Mouse (Mus musculus) cerebellum, postnatal 36 days (tissue): Measurements from ENCODE around the gene Flt3l.
"Not testable (repeated sequence)": the region's sequence is repeated elsewhere in the genome, so short reads cannot be mapped to it uniquely, and the experiment has no call there.

ENCODE experiments used
- DNase-seq, 2 experiments: peaks; one replicate each; pipeline ENCODE4 v3.0.0; 2021 to 2022; ENCODE audit warnings: mixed read lengths in 2 of 2

Flt3l gene

GRCm38 (mm10) chr7:45135993-45136567 lies at the start of gene Flt3l, which contains the start of gene Gm45713:
Gene Flt3l (minus strand): TSS chr7:45136432.
Gene Gm45713 (minus strand): TSS chr7:45136231.
- peak; percentile 89 to 93 for DNase-seq

GRCm38 (mm10) chr7:45185921-45186320 lies 49.7 kb upstream of the Flt3l start:
- no peak for DNase-seq

GRCm38 (mm10) chr7:45183672-45184071 lies 47.4 kb upstream of the Flt3l start:
- DNase-seq: peak in 1 of 2 experiments; percentile 5

GRCm38 (mm10) chr7:45182606-45183005 lies 46.4 kb upstream of the Flt3l start:
- no peak for DNase-seq

GRCm38 (mm10) chr7:45182199-45182601 lies 46.0 kb upstream of the Flt3l start:
- DNase-seq: peak; percentile 83 to 89

- DNase-seq: no peak
Observed at GRCm38 (mm10) chr7:45181540-45181939, 45.3 kb upstream of the Flt3l start.

- DNase-seq: no peak
Observed at GRCm38 (mm10) chr7:45180896-45181477, 44.8 kb upstream of the Flt3l start, which contains the start of gene Pth2. Gene Pth2 (plus strand): TSS chr7:45180995.

- DNase-seq: no peak
Observed at GRCm38 (mm10) chr7:45179469-45179868, 43.2 kb upstream of the Flt3l start, which contains the start of gene Gfy. Gene Gfy (minus strand): TSS chr7:45179569.

GRCm38 (mm10) chr7:45178550-45178949 lies 42.3 kb upstream of the Flt3l start:
- no peak for DNase-seq

GRCm38 (mm10) chr7:45176356-45176755 lies 40.1 kb upstream of the Flt3l start:
- peak in 1 of 2 experiments; percentile 34 for DNase-seq

GRCm38 (mm10) chr7:45175929-45176328 lies 39.7 kb upstream of the Flt3l start:
- DNase-seq: no peak

GRCm38 (mm10) chr7:45175398-45175797 lies 39.2 kb upstream of the Flt3l start:
- DNase-seq: no peak

GRCm38 (mm10) chr7:45174567-45175280 lies 38.5 kb upstream of the Flt3l start:
- no peak for DNase-seq

- DNase-seq: not testable (repeated sequence)
Observed at GRCm38 (mm10) chr7:45173772-45174171, 37.5 kb upstream of the Flt3l start.

GRCm38 (mm10) chr7:45172974-45173373 lies 36.7 kb upstream of the Flt3l start:
- DNase-seq: peak; percentile 51 to 58

- peak; percentile 73 to 76 for DNase-seq
Observed at GRCm38 (mm10) chr7:45169495-45169894, 33.3 kb upstream of the Flt3l start.

- DNase-seq: peak; percentile 62 to 64
Observed at GRCm38 (mm10) chr7:45168656-45169055, 32.4 kb upstream of the Flt3l start.

GRCm38 (mm10) chr7:45167761-45168445 lies 31.7 kb upstream of the Flt3l start:
- DNase-seq: peak; percentile 76 to 79

- peak; percentile 59 to 71 for DNase-seq
Observed at GRCm38 (mm10) chr7:45166950-45167401, 30.7 kb upstream of the Flt3l start.

GRCm38 (mm10) chr7:45165701-45166100 lies 29.5 kb upstream of the Flt3l start:
- peak in 1 of 2 experiments; percentile 22 for DNase-seq

- peak; percentile 66 to 74 for DNase-seq
Observed at GRCm38 (mm10) chr7:45164833-45165232, 28.6 kb upstream of the Flt3l start.

- DNase-seq: peak; percentile 79 to 85
Observed at GRCm38 (mm10) chr7:45163735-45164490, 27.7 kb upstream of the Flt3l start, which contains the start of gene Slc17a7. Gene Slc17a7 (plus strand): TSS chr7:45163949.
